Mouse (Mus musculus) gastrocnemius, postnatal 4 days (tissue): ENCODE data around the gene Prima1. TPM values are rescaled to one million over a fixed set of nuclear protein-coding genes. Genes with fewer than 3 reads are reported as not detected.

Experiments used
- DNase-seq, 2 experiments: peaks; one replicate each; pipeline ENCODE4 v3.0.0; 2021 to 2022; ENCODE audit warnings: low spot score in 2 of 2, mixed read lengths in 2 of 2
- long read RNA-seq, 2 experiments: library from polyadenylated mRNA; stranded (forward); transcript quantifications; one replicate each; pipeline ENCODE4 v2.0.0; 2021
- total RNA-seq, 2 experiments: library from RNA; stranded (reverse); gene quantifications; 2 replicates each; pipeline ENCODE4 v1.2.3; 2021

Prima1 gene
- 1 to 10 TPM; 1.8 to 2.3 TPM for total RNA-seq
- long read RNA-seq, experiment 1: 0 reads
- long read RNA-seq, experiment 2: 0 reads

DNA sequence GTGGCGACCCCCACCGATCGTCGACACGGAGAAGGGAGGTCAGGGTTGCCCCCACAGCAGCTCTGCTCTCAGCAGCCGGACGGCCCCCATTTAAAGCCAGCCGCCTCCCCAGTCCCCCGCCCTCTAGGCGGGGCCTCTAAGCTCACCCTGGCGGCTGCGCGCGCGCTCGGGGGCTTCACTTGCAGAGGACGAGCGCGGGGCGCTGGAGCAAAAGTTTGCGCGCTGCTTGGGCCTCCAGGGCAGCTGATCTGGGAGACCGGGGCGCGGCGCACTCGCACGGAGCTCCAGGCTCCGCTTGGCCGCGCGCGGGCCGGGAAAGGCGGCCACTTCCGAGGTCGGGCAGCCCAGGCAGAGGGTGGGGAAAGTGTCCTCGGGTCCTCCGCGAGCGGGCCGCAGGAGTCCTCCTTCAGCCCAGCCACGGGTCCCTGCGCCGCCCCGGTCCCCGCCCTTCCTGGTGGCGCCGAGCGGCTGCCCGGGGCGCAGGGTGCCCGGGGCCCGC is at the start of gene Prima1:
TSS of gene Prima1 (minus strand) at position 68 of the 499 bp plus-strand sequence.
- peak; percentile 55 to 79 for DNase-seq

GRCm38 (mm10) chr12:103287276-103287675 is 45.3 kb upstream of the Prima1 start:
- no peak for DNase-seq

GRCm38 (mm10) chr12:103283411-103283810 is 41.5 kb upstream of the Prima1 start:
- DNase-seq: no peak

- no peak for DNase-seq
Measured at GRCm38 (mm10) chr12:103282936-103283335, 41.0 kb upstream of the Prima1 start.

DNA sequence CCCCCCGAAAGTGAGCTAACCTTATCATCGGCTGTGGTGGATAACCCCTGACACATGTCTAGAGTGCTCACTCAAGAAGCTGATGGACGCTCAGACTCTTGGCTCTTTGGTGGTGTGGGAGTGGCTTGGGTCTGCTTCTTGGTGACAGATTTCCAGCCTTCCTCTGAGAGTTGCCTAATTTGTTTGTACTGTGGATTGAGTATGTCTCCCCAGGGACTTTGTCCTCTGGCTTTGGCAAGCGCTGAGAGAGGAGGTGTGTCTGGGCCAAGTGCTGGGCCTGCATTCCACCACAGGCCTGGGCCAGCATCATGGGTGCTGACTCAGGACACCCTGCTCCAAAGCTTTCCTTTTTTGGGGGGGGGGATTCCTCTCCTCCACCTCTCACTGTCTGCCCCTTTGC is 40.0 kb upstream of the Prima1 start:
- no peak for DNase-seq

- no peak for DNase-seq
Measured at GRCm38 (mm10) chr12:103281491-103281890, 39.5 kb upstream of the Prima1 start.

- DNase-seq: no peak
Measured at GRCm38 (mm10) chr12:103276422-103276821, 34.5 kb upstream of the Prima1 start.

- no peak for DNase-seq
Measured at GRCm38 (mm10) chr12:103273732-103274131, 31.8 kb upstream of the Prima1 start.

DNA sequence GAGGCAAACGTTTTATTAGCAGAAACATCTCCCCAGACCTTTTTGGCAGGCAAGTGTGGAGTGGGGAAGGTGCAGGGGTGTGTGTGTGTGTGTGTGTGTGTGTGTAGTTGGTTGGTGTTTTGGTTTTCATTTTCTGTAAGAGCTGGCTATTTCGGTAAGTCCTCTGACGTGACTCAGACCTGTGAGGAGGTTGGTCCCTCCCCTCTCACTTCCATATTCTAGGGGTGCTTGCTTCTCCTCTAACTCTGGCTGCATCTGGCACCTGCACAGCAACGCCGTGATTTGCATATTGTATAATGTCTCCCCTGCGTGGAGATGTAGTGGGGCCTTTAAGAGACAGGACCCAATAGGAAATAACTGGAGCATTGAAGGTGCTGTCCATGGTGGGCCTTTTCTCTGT is 31.1 kb upstream of the Prima1 start:
- DNase-seq: no peak

- DNase-seq: no peak
Measured at GRCm38 (mm10) chr12:103272176-103272575, 30.2 kb upstream of the Prima1 start.

- DNase-seq: no peak
Measured at GRCm38 (mm10) chr12:103266605-103267004, 24.7 kb upstream of the Prima1 start.

DNA sequence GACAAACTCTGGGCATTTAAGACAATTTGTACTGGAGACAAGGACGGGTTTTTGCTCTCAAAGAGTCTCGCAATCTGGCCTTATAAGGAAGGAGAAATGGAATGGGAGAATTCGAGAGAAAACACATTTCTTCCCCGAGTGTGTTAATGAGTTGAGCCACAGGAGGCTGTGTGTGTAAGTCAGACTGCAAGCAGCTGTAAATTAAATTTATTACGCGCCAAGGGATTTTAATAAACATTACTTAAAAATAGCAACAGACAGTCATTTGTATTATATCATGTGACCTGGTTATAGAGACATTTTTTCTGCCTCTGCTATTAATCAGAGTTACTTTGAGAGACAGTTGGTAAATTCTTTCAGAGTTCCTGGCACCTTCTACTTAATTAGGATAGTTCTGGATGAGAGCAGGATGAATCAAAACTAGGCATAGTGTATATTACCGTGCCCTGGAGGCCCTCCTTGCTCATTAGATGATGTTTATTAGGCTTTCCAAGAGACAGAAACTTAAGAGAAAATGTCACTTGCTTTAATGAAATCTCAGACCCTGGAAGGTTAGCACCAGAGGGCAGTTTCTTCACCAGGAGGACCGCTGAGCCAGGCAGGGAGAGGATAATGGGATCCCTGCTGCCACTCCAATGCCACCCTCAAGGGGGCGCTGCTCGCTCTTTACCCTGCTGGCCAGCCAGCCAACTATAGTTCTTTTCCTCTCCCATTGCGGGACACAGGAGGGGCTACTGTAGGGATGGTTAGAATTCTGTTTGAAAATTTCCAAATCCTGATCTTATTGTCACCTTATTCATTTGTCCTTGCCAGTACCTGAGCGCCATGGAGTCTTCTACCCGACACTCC is 20.3 kb upstream of the Prima1 start:
- no peak for DNase-seq

- DNase-seq: no peak
Measured at GRCm38 (mm10) chr12:103252901-103253434, 11.0 kb upstream of the Prima1 start.

- DNase-seq: no peak
Measured at GRCm38 (mm10) chr12:103251151-103251550, 9.2 kb upstream of the Prima1 start.

GRCm38 (mm10) chr12:103250333-103250732 is 8.4 kb upstream of the Prima1 start:
- no peak for DNase-seq

DNA sequence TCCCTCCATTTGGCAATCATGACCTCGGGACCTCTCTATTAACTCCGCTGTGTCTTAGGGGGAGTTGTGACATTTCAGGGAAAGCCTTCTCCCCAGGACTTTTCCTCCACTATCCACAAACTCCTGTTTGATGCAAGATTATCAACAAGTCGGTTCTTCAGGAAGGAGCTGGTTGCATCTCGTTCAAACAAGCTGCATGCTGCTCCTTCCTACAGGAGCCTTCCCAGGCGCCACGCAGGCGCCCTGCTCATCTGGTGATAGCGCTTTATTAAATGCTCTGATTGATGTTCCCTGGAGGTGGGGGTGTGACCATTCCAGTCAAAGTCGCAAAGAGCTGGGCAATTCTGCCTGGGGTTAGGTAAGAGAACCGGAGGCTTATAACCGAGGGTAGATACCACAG is 1.1 kb upstream of the Prima1 start:
- DNase-seq: no peak

DNA sequence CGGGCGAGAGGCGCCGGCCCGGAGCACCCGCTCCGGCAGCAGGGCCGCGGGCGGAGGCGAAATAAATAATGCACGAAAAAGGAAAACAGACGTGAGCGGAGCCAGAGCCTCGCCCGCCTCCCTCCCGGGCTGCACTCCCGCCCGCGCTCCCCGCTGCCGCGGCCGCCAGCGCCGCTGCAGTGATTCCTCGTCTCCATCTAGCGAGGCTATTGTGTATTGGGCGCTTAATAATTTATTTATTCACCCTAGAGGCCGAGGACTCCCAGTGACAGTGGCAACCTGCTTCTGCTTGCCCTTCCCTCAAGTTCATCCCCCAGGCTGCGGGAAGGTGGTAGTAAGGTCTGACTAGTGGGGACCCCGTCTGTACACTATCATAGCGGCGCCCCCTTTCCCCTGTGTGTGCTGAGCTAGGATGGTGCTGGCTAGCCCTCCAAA is 658 bp upstream of the Prima1 start:
- peak; percentile 38 to 64 for DNase-seq

- DNase-seq: no peak
Measured at GRCm38 (mm10) chr12:103241311-103242082, 453 bp downstream of the Prima1 start.

DNA sequence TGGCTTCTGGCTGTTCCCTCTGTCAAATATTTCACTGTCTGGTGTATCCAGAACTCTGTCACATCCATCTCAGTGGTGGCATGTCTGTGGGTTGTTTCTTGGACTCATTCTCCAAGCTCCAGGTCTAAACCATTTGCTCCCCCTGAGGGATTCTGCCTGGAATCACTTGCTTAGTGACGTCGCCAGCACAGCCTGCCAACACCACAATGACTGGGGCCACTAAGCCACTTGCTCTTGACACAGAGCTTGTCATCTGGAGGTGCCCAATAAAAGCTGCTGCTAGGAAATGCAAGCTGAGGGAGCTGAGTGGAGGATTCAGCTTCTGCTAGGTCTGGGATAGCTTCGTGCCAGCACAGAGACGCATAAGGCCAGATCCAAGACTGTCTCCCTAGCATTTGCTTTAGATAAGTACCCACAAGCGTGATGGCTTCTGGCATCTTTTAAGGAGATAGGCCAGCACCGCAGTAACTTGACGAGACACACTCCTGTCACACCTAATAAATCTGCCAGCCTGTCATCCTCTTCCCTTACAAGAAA is 3.0 kb downstream of the Prima1 start:
- DNase-seq: no peak

DNA sequence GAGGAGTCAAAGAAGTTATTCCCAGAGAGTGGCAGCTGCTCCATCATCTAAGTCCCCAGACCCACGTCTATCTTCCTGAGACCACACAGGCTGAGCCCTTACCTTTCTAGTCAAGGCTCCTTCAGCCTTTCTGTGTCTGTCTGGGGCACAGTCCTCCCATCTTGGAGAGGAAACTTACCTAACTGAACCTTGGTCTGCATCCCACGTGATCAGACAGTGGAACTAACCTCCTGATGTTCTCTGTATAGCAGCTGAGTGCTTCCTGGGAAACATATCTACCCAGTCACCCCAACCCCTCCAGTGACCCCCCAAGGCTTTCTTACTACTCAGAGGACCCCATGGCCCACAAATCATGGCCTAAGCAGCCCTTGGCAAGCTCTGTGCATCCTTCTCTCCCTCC is 6.1 kb downstream of the Prima1 start:
- no peak for DNase-seq

DNA sequence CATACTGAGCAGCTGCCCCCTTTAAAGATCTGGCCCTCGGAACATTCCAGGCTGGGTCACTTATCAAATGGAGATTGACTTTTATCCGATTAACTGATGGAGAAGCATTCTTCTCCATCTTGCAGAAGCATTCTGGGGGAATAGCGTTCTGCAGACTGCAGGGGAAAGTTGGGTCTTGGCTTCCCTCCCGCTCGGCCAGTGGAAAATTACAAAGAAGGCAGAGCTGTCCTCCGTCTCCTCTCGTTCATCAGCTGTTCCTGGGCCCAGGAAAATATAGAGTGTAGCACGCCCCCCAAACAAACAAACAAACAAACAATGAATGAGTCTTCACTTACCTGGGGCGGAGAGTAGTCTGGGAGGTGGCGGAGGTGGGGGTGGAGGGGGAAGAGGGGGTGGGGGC is 6.7 kb downstream of the Prima1 start:
- no peak for DNase-seq
